Mouse (Mus musculus) cortical plate, adult 2 months (tissue): ENCODE measurements around the gene Mtmr14. TPM values are rescaled to one million over a fixed set of nuclear protein-coding genes. Genes with fewer than 3 reads are reported as not detected.

ENCODE experiments used
- H3K27ac ChIP-seq: fragments of 200-500 bp; 2 replicates; pipeline ENCODE4 v1.5.1; 2012; ENCODE audit warnings: low read length, control low read depth, inconsistent platforms; ENCODE audit not compliant: insufficient read depth
- H3K4me1 ChIP-seq: fragments of 200-500 bp; 2 replicates; pipeline ENCODE4 v1.6.1; 2011; ENCODE audit warnings: low read length; ENCODE audit not compliant: control insufficient read depth, insufficient read depth
- H3K4me3 ChIP-seq: fragments of 200-500 bp; 2 replicates; pipeline ENCODE4 v1.5.1; 2011; ENCODE audit warnings: mild to moderate bottlenecking, low read length, control low read depth; ENCODE audit not compliant: insufficient read depth
- CTCF ChIP-seq: fragments of 200-500 bp; IDR thresholded peaks from 2 replicates; pipeline ENCODE4 v1.5.1; 2011; ENCODE audit warnings: mild to moderate bottlenecking, control low read depth, low read length; ENCODE audit not compliant: insufficient read depth; ENCODE audit errors: extremely low read depth
- POLR2A ChIP-seq: fragments of 200-500 bp; IDR thresholded peaks from 2 replicates; pipeline ENCODE4 v1.6.1; 2011; ENCODE audit warnings: mild to moderate bottlenecking, low read length, control low read depth; ENCODE audit not compliant: insufficient read depth; ENCODE audit errors: extremely low read depth
- polyA plus RNA-seq: library from polyadenylated mRNA; depleted of rRNA; stranded (reverse); fragments of >200 nt; gene quantifications from 2 replicates; pipeline ENCODE4 v1.2.3, GENCODE M21; 2012; rRNA removed

The Mtmr14 gene
- 22.0 and 23.2 TPM in 2 replicates for polyA plus RNA-seq

DNA sequence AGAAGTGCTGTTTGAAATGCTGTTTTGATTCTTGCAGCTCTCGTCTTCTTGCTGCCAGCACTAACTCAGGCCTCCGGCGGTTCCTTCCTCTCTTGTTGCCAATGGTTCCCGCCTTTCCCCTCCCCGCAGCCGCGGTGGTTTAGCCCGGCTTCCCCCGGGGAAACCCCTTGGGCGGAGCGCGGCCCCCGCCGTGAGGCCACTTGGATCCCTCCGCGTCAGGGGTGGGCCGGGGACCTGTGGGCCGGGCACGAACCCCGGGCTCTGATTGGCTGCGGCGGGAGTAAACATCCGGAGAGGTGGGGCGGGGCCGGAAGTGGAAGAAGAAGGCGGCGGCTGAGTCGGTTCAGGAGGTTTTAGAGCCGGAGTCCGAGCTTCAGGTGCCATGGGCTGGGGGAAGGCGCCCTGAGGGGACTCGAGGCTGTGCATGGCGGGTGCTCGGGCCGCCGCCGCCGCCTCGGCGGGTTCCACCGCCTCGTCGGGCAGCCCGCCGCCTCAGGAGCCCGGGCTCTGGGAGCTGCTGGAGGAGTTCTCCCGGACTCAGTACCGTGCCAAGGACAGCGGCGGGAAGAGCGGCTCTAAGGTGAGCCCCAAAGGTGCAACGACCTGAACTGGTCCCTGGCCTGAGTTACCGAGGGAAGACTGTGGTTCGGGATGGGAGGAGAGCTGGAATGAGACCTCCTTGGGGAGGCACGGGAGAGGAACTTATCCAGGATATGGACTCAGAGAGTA, at the start of gene Mtmr14:
Mtmr14 (plus strand) TSS at position 302 of the 729 bp plus-strand sequence.
- Histone ChIP-seq H3K27ac (peak within 1 kb of the TSS; percentile 76; the same call in 1 of the 2 replicates), H3K4me3 (peak within 1 kb of the TSS; percentile 76), H3K4me1 (peaks cover 7% of the 10 kb centered on the region)
- TF ChIP-seq CTCF: no peak
- TF ChIP-seq POLR2A: 0 out of 2 replicates have a peak, but pooled peaks have one; percentile 32

DNA sequence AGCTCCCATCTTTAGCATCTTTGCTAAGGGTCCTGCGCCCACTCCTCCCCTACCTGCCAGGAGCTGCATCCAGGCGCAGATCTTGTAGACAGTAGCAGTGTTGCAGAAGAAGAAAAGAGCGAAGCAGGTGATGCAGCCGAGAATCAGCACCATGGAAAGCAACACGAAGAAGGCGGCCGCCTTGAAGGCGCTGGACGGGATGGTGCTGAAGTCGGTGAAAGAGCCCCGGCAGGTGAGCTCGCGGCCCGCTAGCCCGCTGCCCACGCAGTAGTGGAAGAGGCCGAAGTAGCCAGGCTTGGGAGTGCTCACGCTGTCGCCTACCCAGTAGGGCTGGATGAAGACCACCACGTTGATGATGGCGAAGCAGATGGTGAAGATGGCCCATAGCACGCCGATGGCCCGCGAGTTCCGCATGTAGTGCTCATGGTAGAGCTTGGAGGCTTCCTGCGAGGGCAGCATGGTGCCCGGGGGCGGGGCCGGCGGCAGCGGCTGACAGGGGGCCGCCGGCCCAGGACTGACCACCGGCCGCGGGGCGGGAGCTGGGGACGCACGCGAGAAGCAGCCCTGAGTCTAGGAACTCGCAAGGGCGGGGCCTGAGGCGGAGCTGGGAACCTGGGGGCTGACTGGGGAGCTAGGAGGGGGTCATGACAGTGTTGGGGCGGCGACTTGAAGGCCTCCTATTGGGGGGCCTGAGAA, 43.7 kb upstream of the Mtmr14 start:
- no peak overlapping the region for H3K27ac ChIP-seq
- peaks cover 3% of the 10 kb centered on the region; the same call in 1 of the 2 replicates for H3K4me1 ChIP-seq

GRCm38 (mm10) chr6:113194517-113194840, 43.2 kb upstream of the Mtmr14 start:
- Histone ChIP-seq H3K4me1 (peaks cover 3% of the 10 kb centered on the region; the same call in 1 of the 2 replicates), H3K27ac (no peak overlapping the region), H3K4me3 (peak overlapping the region; percentile 62)
- TF ChIP-seq POLR2A (no peak), CTCF (no peak)

More for the DNA sequence above, 43.7 kb upstream of the Mtmr14 start:
- TF ChIP-seq CTCF: no peak
- TF ChIP-seq POLR2A: no peak
- peak overlapping the region; percentile 62 for H3K4me3 ChIP-seq

DNA sequence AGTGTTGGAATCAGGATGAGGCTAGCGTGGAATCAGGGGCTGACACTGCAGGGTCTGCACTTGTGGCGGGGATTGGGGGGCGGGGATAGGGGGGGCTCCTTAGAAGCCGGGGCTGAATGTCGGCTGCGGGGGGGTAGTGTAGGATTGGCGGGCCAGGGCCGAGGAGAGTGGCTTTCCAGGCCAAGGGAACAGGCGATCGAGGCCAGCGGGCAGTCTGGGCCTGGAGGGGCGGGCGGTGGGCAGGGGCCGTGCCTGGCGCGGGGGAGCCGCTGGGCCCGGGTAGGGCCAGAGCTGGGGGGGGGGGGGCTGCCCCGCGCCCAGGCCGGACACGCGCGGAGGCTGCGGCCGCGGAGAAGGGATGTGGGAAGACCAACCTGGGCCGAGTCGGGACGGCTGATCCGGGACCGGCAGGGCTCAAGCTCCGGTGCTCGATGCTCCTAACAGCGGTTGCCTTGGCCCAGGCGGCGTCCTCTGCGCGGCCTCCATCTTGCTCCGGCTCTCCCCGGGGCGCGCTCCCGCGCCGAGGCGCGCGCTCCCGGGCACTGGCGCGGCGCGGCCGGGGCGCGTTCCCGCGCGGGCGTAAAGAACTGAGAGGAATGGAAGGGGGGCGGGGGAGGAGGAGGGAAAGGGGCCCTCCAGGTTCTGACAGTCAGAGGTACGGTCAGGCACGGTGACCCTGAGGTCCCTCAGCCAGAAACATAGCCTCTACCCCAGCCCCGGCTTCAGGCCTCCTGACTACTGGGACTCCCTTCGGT, 42.6 kb upstream of the Mtmr14 start, which contains the start of gene Lhfpl4:
Lhfpl4 (minus strand) TSS at position 544 of the 755 bp plus-strand sequence.
- TF ChIP-seq CTCF (no peak), POLR2A (peak; percentile 47; the same call in 1 of the 2 replicates)
- Histone ChIP-seq H3K27ac (peak within 1 kb of the TSS; percentile 61; the same call in 1 of the 2 replicates), H3K4me3 (peak within 1 kb of the TSS; percentile 62), H3K4me1 (peaks cover 3% of the 10 kb centered on the region; the same call in 1 of the 2 replicates)

GRCm38 (mm10) chr6:113195596-113195992, 42.0 kb upstream of the Mtmr14 start:
- Histone ChIP-seq H3K4me1 (peaks cover 3% of the 10 kb centered on the region; the same call in 1 of the 2 replicates), H3K27ac (peak overlapping the region; percentile 57; the same call in 1 of the 2 replicates), H3K4me3 (peak overlapping the region; percentile 62)
- TF ChIP-seq POLR2A: no peak
- TF ChIP-seq CTCF: no peak

DNA sequence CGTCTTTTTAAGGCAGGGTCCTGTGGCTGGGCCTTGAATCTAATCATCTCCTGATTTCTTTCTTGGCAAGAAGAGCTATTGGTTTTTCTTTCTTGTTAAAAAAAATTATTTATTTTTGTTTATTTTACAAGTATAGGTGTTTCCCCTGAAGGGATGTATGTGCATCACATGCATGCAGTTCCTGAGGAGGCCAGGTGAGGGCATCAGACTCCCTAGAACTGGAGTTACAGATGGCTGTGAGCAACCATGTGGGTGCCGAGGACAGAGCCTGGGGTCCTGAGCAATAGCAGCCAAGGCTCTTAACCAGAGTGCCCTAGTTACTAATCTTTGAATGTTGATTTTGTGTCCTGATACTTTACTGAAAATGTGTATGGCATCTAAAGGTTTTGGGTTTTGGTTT, 21.4 kb upstream of the Mtmr14 start:
- H3K4me1 ChIP-seq: no peaks in the 10 kb centered on the region
- H3K4me3 ChIP-seq: no peak overlapping the region
- TF ChIP-seq POLR2A: no peak
- no peak for TF ChIP-seq CTCF
- H3K27ac ChIP-seq: no peak overlapping the region

GRCm38 (mm10) chr6:113225798-113226197, 11.8 kb upstream of the Mtmr14 start:
- no peak overlapping the region for H3K4me3 ChIP-seq
- no peaks in the 10 kb centered on the region for H3K4me1 ChIP-seq
- H3K27ac ChIP-seq: no peak overlapping the region
- TF ChIP-seq POLR2A: no peak
- TF ChIP-seq CTCF: no peak

DNA sequence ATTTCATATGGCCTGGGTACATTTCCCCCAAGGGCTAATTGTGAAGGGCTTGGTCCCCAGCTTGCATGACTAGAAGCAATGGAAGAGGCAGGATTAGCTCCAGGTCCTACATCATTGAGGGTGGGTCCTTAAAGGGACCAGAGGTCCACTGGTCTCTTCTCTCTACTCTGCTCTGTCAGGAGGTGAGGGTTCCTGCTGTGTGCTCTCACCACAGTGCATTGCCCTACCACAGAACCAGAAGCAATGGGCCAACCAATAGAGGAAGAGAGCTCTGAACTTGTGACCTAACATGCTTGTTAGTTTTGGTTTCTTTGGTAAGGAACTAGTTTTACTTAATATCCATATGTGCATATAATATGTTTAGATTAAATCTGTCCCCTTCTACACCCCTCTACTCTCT, 10.9 kb upstream of the Mtmr14 start:
- no peaks in the 10 kb centered on the region for H3K4me1 ChIP-seq
- no peak for TF ChIP-seq CTCF
- TF ChIP-seq POLR2A: no peak
- no peak overlapping the region for H3K4me3 ChIP-seq
- no peak overlapping the region for H3K27ac ChIP-seq

GRCm38 (mm10) chr6:113235141-113235540, 2.5 kb upstream of the Mtmr14 start:
- H3K4me3 ChIP-seq: no peak overlapping the region
- H3K4me1 ChIP-seq: peaks cover 7% of the 10 kb centered on the region
- TF ChIP-seq POLR2A: no peak
- TF ChIP-seq CTCF: no peak
- H3K27ac ChIP-seq: no peak overlapping the region
